Mouse (Mus musculus) heart, postnatal 0 days (tissue): ENCODE data around the gene Tbxas1.

Experiments
- CTCF ChIP-seq: IDR thresholded peaks from 2 replicates; pipeline ENCODE4 v1.5.1; 2016; ENCODE audit warnings: antibody characterized with exemption, control low read depth, low read depth
- EP300 ChIP-seq: IDR thresholded peaks from 2 replicates; pipeline ENCODE4 v1.6.1; 2016; ENCODE audit warnings: antibody characterized with exemption, low read depth

- TF ChIP-seq EP300 (no peak), CTCF (no peak)
Measured at GRCm38 (mm10) chr6:39113141-39113540, 237.9 kb downstream of the Tbxas1 start.
